Mouse (Mus musculus) kidney, adult 10 weeks (tissue): ENCODE data around the gene F3. TPM values are rescaled to one million over a fixed set of nuclear protein-coding genes. Genes with fewer than 3 reads are reported as not detected.

Source experiments
- polyA plus RNA-seq: library from polyadenylated mRNA; stranded (reverse); fragments of 350-450 nt; fragmentation: Illumina TruSeq; extraction: RNeasy Lipid Tissue Mini Kit (QIAGEN cat#74804); gene quantifications from one replicate; pipeline ENCODE4 v1.2.3, GENCODE M21; 2014; ENCODE audit warnings: low read depth, low replicate concordance

F3 gene
- polyA plus RNA-seq, result 47.4 TPM

GRCm38 (mm10) chr3:121722971-121723844 is at the start of gene F3:
Gene F3, plus strand, starts transcription at chr3:121723537.

Other genes with a start within 250 kb of the F3 start
- gene Slc44a3, start 191.1 kb upstream of the F3 start, polyA plus RNA-seq, result 47.5 TPM
- gene 4930432M17Rik, start 52.8 kb upstream of the F3 start, polyA plus RNA-seq, result not detected
- 654 TPM for gene Abcd3, start 91.8 kb downstream of the F3 start, polyA plus RNA-seq
- gene Arhgap29, start 229.0 kb downstream of the F3 start, polyA plus RNA-seq, result 156 TPM